Mouse (Mus musculus) liver, adult 2 months (tissue): ENCODE results near the gene Clec4d. TPM values are rescaled to one million over a fixed set of nuclear protein-coding genes. Genes with fewer than 3 reads are reported as not detected.
"Not testable (repeated sequence)": the region's sequence is repeated elsewhere in the genome, so short reads cannot be mapped to it uniquely, and the experiment has no call there.

Experiments used
- DNase-seq: peaks from one replicate; pipeline ENCODE4 v3.0.0-alpha.2; 2011; ENCODE audit warnings: low read depth, low spot score; ENCODE audit errors: extremely low read depth
- H3K27ac ChIP-seq: fragments of 200-500 bp; replicated peaks from 2 replicates; pipeline ENCODE4 v1.5.1; 2012; ENCODE audit warnings: low read depth, mild to moderate bottlenecking, control low read depth, inconsistent platforms, low read length; ENCODE audit not compliant: insufficient read depth
- H3K27me3 ChIP-seq: fragments of 200-500 bp; 2 replicates; pipeline ENCODE4 v1.6.1; 2012; ENCODE audit warnings: mild to moderate bottlenecking, moderate library complexity, low read length, inconsistent platforms; ENCODE audit not compliant: control insufficient read depth, insufficient read depth
- H3K36me3 ChIP-seq: fragments of 200-500 bp; 2 replicates; pipeline ENCODE4 v1.6.1; 2012; ENCODE audit warnings: low read length, inconsistent platforms; ENCODE audit not compliant: control insufficient read depth, insufficient read depth
- H3K4me1 ChIP-seq: fragments of 200-500 bp; 2 replicates; pipeline ENCODE4 v1.6.1; 2011; ENCODE audit warnings: low read length; ENCODE audit not compliant: control insufficient read depth, insufficient read depth
- H3K4me3 ChIP-seq: fragments of 200-500 bp; 2 replicates; pipeline ENCODE4 v1.5.1; 2011; ENCODE audit warnings: low read depth, mild to moderate bottlenecking, control low read depth, low read length, moderate library complexity; ENCODE audit not compliant: insufficient read depth
- H3K79me2 ChIP-seq: fragments of 200-500 bp; 2 replicates; pipeline ENCODE4 v1.6.1; 2012; ENCODE audit warnings: inconsistent platforms, mild to moderate bottlenecking, low read length, moderate library complexity; ENCODE audit not compliant: control insufficient read depth, insufficient read depth
- H3K9ac ChIP-seq: fragments of 200-500 bp; 2 replicates; pipeline ENCODE4 v1.6.1; 2012; ENCODE audit warnings: low read depth, mild to moderate bottlenecking, control low read depth, inconsistent platforms, low read length
- CTCF ChIP-seq: fragments of 200-500 bp; IDR thresholded peaks from 2 replicates; pipeline ENCODE4 v1.5.1; 2011; ENCODE audit warnings: low read depth, low read length, control low read depth
- POLR2A ChIP-seq: fragments of 200-500 bp; IDR thresholded peaks from 2 replicates; pipeline ENCODE4 v1.6.1; 2011; ENCODE audit warnings: low read length, control low read depth; ENCODE audit not compliant: insufficient read depth; ENCODE audit errors: extremely low read depth
- WGBS: fragments of 180-500 bp; shearing (Covaris S2); methylation state at CpG from one replicate; pipeline ENCODE4 v1.1.7; 2018; 5-methylcytosine and 5-hydroxymethylcytosine counted together
- polyA plus RNA-seq: library from polyadenylated mRNA; depleted of rRNA; stranded (reverse); fragments of >200 nt; gene quantifications from 2 replicates; pipeline ENCODE4 v1.2.3, GENCODE M21; 2012
- total RNA-seq: library from RNA; depleted of rRNA; stranded (reverse); fragments of >200 nt; gene quantifications from 2 replicates; pipeline ENCODE4 v1.2.3, GENCODE M21; 2014

Clec4d gene
- total and polyA plus RNA-seq, 2 experiments, result 0.07 to 0.09 TPM

DNA sequence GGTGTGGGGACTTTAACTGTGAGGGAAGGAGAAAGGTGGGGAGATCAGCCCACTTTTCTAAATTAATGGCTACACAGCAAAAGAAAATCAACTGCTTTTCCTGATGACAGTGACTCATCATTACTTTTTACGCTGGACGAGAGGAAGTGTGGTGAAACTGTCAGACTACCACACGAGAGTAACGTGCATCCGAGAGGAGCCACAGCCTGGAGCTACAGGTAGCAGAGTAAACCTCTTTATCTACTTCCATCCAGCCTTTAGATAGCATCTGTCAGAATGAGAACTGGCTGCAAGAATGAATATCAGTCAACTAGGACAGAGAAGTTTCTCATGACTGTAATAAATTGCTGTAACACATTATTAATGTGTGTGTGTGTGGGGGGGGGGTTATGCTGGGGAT is 5.0 kb downstream of the Clec4d start:
- H3K79me2 ChIP-seq, result no peaks in the 10 kb centered on the region
- TF ChIP-seq CTCF, result no peak
- TF ChIP-seq POLR2A, result no peak
- WGBS, result 71% methylated on average over 5 of the region's 5 CpGs
- H3K36me3 ChIP-seq, result no peaks in the 10 kb centered on the region
- no peak overlapping the region for H3K4me3 ChIP-seq
- no peak overlapping the region for H3K9ac ChIP-seq
- no peaks in the 10 kb centered on the region for H3K4me1 ChIP-seq
- DNase-seq, result no peak
- no peaks in the 10 kb centered on the region for H3K27me3 ChIP-seq
- no peak overlapping the region for H3K27ac ChIP-seq

DNA sequence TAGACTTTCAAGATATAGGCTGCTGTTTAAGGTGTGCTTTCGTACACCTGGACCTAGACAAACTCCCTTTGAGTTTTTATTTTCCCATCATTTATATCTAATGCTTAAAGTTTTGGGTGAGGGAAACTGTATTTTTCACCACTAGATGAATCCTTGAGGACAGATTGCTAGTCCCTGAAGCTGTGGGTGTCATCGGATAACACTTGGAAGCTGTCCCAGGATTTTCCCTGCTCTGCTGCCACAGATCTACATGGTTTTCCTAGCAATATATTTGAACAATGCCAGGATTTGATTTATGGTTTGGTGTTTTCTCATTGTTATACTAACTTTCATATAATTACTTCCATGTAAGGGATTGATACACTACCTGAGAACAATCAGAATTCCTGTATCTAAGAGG is 17.5 kb downstream of the Clec4d start:
- Histone ChIP-seq H3K79me2 (no peaks in the 10 kb centered on the region), H3K4me3 (no peak overlapping the region), H3K36me3 (no peaks in the 10 kb centered on the region), H3K9ac (no peak overlapping the region), H3K27ac (no peak overlapping the region), H3K27me3 (no peaks in the 10 kb centered on the region), H3K4me1 (no peaks in the 10 kb centered on the region)
- no peak for TF ChIP-seq CTCF
- TF ChIP-seq POLR2A, result no peak
- WGBS, result 89% methylated on average over 2 of the region's 2 CpGs
- no peak for DNase-seq

DNA sequence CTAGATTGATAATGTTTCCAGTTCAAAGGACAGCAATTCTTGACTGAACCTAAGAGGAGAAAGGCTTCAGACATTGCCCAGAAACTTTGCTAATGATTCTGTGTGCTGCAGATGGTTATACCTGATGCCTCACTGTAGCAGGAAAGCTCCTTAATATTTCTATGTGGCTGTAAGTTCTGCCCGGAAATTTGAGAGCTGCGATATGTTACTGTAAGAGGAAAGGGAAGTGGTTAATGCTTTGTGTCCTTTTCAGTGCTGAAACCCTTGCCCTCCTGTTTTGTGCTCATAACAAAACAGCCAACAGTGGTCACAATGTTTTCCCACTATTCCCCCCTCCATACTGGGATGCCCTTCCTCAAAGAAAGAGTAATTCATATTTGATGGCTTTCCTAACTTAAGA is 24.4 kb downstream of the Clec4d start:
- WGBS, result 76% methylated on average over 2 of the region's 2 CpGs
- TF ChIP-seq CTCF, result no peak
- TF ChIP-seq POLR2A, result no peak
- DNase-seq, result no peak

DNA sequence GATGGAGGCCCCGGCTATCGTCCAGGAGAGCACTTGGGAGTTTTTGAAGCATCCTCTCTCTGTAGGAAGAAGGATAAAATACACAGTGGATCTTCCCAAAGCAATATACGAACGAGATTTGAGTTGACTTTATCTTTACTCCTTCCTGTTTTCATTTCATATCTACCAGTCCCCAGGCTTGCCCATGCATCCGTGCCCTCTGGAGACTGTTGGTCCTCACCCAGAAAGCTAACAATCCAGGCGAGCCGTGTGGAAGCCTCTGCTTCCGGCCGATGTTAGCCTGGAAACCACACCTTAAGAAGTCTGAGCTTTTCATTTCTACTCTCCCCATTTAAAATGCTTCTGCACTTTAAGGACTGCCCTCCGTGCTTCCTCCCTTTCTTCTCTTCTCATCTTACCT is 27.0 kb downstream of the Clec4d start:
- Histone ChIP-seq H3K36me3 (no peaks in the 10 kb centered on the region), H3K4me1 (no peaks in the 10 kb centered on the region), H3K27ac (no peak overlapping the region), H3K27me3 (no peaks in the 10 kb centered on the region), H3K79me2 (no peaks in the 10 kb centered on the region), H3K9ac (no peak overlapping the region), H3K4me3 (no peak overlapping the region)
- 73% methylated on average over 10 of the region's 10 CpGs for WGBS
- TF ChIP-seq CTCF (no peak), POLR2A (no peak)
- no peak for DNase-seq

More for the DNA sequence above, 24.4 kb downstream of the Clec4d start:
- Histone ChIP-seq H3K9ac (no peak overlapping the region), H3K27ac (no peak overlapping the region), H3K4me1 (no peaks in the 10 kb centered on the region), H3K36me3 (no peaks in the 10 kb centered on the region), H3K79me2 (no peaks in the 10 kb centered on the region), H3K27me3 (no peaks in the 10 kb centered on the region), H3K4me3 (no peak overlapping the region)

DNA sequence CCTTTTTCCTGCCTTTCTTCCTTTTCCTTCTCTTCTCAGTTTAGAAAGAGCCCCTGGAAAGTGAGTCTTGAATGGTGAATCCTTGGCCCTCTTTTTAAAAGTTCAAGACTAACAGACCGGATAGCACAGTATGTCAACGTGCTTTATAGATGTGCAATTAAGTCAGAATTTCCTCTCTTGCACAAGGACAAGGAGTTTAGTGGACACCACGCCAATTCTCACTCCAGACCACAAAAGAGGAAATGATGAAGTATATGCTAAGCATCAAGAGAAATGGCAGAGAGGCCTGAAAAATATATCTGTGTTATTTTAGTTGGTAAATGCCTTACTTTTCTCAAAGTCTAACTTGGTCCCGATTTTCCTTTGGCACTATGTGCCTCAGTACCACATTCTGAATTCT is 27.8 kb downstream of the Clec4d start, which contains the start of gene Clec4e:
Clec4e (minus strand) TSS at position 118 of the 400 bp plus-strand sequence.
- Histone ChIP-seq H3K9ac (no peak within 1 kb of the TSS), H3K27me3 (no peaks in the 10 kb centered on the region), H3K79me2 (no peaks in the 10 kb centered on the region), H3K4me1 (no peaks in the 10 kb centered on the region), H3K36me3 (no peaks in the 10 kb centered on the region), H3K4me3 (no peak within 1 kb of the TSS), H3K27ac (no peak within 1 kb of the TSS)
- 73% methylated on average over 4 of the region's 4 CpGs for WGBS
- TF ChIP-seq CTCF (no peak), POLR2A (no peak)
- no peak for DNase-seq

DNA sequence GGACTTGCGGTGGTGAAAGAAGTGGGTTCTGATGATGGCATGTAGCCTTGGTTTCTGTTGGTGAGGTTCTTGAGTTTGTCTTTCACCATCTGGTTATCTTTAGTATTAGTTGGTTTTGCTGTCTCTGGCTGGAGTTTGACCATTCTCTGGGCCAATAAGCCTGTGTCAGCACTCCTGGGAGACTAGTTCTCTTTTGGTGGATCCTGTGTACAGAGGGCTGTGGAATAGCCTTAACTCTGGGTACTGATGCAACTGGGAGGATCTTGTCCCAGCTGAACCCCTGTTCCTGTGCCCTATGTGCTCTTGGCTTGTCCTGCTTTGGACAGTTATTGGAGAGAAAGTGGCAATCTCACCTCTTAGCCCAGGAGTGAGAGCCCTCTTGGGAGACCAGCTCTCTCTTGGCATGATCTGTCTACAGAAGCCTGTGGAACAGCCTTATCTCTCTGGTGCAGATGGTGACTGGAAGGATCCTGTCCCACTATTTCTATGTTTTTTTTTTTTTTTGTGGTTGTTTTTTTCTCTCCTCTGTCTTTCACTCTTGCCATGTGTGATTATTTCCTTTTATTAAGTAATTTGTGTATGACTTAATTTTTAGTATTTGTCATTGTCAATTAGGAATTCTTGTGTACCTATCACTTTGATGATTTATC is 31.0 kb downstream of the Clec4d start:
- H3K27me3 ChIP-seq, result no peaks in the 10 kb centered on the region
- DNase-seq, result no peak
- no peak overlapping the region for H3K4me3 ChIP-seq
- no peaks in the 10 kb centered on the region for H3K4me1 ChIP-seq
- WGBS, result 98% methylated on average over 1 of the region's 1 CpGs
- H3K79me2 ChIP-seq, result no peaks in the 10 kb centered on the region
- H3K9ac ChIP-seq, result no peak overlapping the region
- no peaks in the 10 kb centered on the region for H3K36me3 ChIP-seq
- no peak overlapping the region for H3K27ac ChIP-seq
- no peak for TF ChIP-seq POLR2A
- no peak for TF ChIP-seq CTCF

DNA sequence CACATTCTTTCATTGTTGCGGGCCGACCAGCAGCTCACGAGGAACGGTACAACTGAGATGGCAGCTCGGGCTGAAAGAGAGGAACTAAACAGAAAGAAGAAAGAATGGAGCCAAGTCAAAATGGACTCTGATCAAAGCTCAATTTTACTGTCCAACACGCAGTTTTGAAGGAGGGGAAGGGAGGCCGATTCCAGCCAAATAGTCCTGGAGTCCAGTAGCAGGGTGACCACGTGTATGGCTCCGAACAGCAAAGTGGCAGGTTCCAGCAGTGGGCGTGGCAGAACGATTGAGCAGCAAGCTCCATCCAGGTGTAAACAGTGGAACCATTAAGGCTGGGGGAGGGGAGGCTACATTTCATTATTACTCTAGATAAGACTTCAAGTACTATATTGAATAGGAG is 31.6 kb downstream of the Clec4d start:
- peak; percentile 4 for DNase-seq
- H3K36me3 ChIP-seq, H3K27me3 ChIP-seq, H3K4me3 ChIP-seq, H3K27ac ChIP-seq, H3K4me1 ChIP-seq, H3K79me2 ChIP-seq, H3K9ac ChIP-seq: not testable (repeated sequence)
- WGBS, result 88% methylated on average over 11 of the region's 11 CpGs
